ENCODE assay signal across 9 mouse cellular contexts in genomic region chr11:83789259-83789658, GRCm38 (mm10). TPM values are rescaled to one million over a fixed set of nuclear protein-coding genes. Genes with fewer than 3 reads are reported as not detected.
DNase-seq lines count a peak whose midpoint lies in the region; ATAC-seq lines count a peak whose summit lies in the region.
"Had no signal": no experiment of that assay in that cellular context is flagged by ENCODE, and none has a peak within 500 bp of the region (broad histone marks: within the 10 kb centered on the region; RNA-seq: fewer than 3 reads in every experiment).

No protein-coding gene starts in this region.

- intact Hi-C loops in gastrocnemius, postnatal 36 days (cut with DNase I): loop anchor here (5.0 kb wide), 2 partner anchors 148 to 243 kb away; no protein-coding TSS in a partner anchor

- no peaks in the 10 kb centered on the region for H3K4me1 ChIP-seq in midbrain, embryonic 14.5 days (ENCODE audit: control insufficient read depth, insufficient read depth, low read length)
- H3K4me1 ChIP-seq: limb, embryonic 15.5 days had no signal

- H3K27ac ChIP-seq in midbrain, embryonic 14.5 days (replicated peaks; ENCODE audit: low read depth, low read length): no peak overlapping the region
- H3K27ac ChIP-seq: limb, embryonic 15.5 days had no signal

- peak; percentile 96 for ATAC-seq in inflammation-experienced regulatory T-cells, adult 6 months
- no peak for ATAC-seq in midbrain, embryonic 14.5 days (ENCODE audit: low FRiP score, low TSS enrichment)

- no peak overlapping the region for H3K4me2 ChIP-seq in midbrain, embryonic 14.5 days (ENCODE audit: low read length)
- H3K4me2 ChIP-seq: limb, embryonic 15.5 days had no signal

- WGBS in midbrain, embryonic 14.5 days: 74% methylated on average over 13 of the region's 13 CpGs

- H3K36me3 ChIP-seq in midbrain, embryonic 14.5 days (ENCODE audit: control insufficient read depth, insufficient read depth, low read length): no peaks in the 10 kb centered on the region

- no peak overlapping the region for H3K9ac ChIP-seq in midbrain, embryonic 14.5 days (replicated peaks; ENCODE audit: low read length)
- H3K9ac ChIP-seq: limb, embryonic 15.5 days had no signal

- peak; percentile 24 for DNase-seq in layer of hippocampus, adult 11-12 months (ENCODE audit: low spot score)
- DNase-seq in layer of hippocampus, postnatal 10 days (ENCODE audit: low spot score in 2 of 2): no peak
- peak; percentile 75 for DNase-seq in adrenal gland, postnatal 25 days
- DNase-seq in natural killer cell, adult 2 months (ENCODE audit: low spot score in 2 of 2): peak; percentile 47 to 66
- no peak for DNase-seq in testis, postnatal 10 days (ENCODE audit: low spot score)
- DNase-seq in midbrain, embryonic 14.5 days: no peak
- no peak for DNase-seq in gastrocnemius, postnatal 36 days

- no peaks in the 10 kb centered on the region for H3K9me3 ChIP-seq in midbrain, embryonic 14.5 days (ENCODE audit: control insufficient read depth, low read length)
- H3K9me3 ChIP-seq: limb, embryonic 15.5 days had no signal

- H3K27me3 ChIP-seq in midbrain, embryonic 14.5 days (ENCODE audit: control insufficient read depth, insufficient read depth, low read length): no peaks in the 10 kb centered on the region
- H3K27me3 ChIP-seq: limb, embryonic 15.5 days had no signal

- H3K4me3 ChIP-seq in midbrain, embryonic 14.5 days (replicated peaks; ENCODE audit: low read depth, low read length): no peak overlapping the region
- H3K4me3 ChIP-seq: limb, embryonic 15.5 days had no signal

RNA-seq across cellular contexts. Expression of gene Heatr6, which starts 35.8 kb away (rescaled TPM):
- total RNA-seq in layer of hippocampus, postnatal 10 days (2021): 10 to 100 TPM; 19.6 to 20.8 TPM
- total RNA-seq in adrenal gland, postnatal 25 days (2021): 17.0 and 17.1 TPM in 2 replicates
- 10 to 100 TPM; 28.7 to 42.7 (median 36.0) TPM for polyA plus RNA-seq in inflammation-experienced regulatory T-cells, adult 6 months (2017; shearing (Covaris generic))
- polyA plus RNA-seq in midbrain, embryonic 14.5 days (2014; fragmentation: Nextera tagmentation; extraction: Ambion mirVana): 36.6 and 37.2 TPM in 2 replicates
- 1 to 10 TPM; 6.5 to 8.1 TPM for total RNA-seq in gastrocnemius, postnatal 36 days (2021)

RNA-seq across cellular contexts. Expression of gene Wfdc21, which starts 42.5 kb away (rescaled TPM):
- total RNA-seq in layer of hippocampus, postnatal 10 days (2021): not detected
- not detected in 2 replicates for total RNA-seq in adrenal gland, postnatal 25 days (2021)
- polyA plus RNA-seq in inflammation-experienced regulatory T-cells, adult 6 months (2017; shearing (Covaris generic)): not detected
- polyA plus RNA-seq in midbrain, embryonic 14.5 days (2014; fragmentation: Nextera tagmentation; extraction: Ambion mirVana): not detected in 2 replicates
- not detected for total RNA-seq in gastrocnemius, postnatal 36 days (2021)

Comparison
In these comparisons a context has a peak if more than half of its experiments do, and no peak if none do; other contexts are left out.
1. DNase-seq: peak in layer of hippocampus, adult 11-12 months (single experiment), adrenal gland, postnatal 25 days (single experiment) and natural killer cell, adult 2 months (2 of 2); none in layer of hippocampus, postnatal 10 days (0 of 2), testis, postnatal 10 days (single experiment), midbrain, embryonic 14.5 days (single experiment) and gastrocnemius, postnatal 36 days (0 of 2).